Mouse (Mus musculus) B cell, adult (primary cell): Measurements from ENCODE around the gene Pou4f2. TPM values are rescaled to one million over a fixed set of nuclear protein-coding genes. Genes with fewer than 3 reads are reported as not detected.

Experiments used
- total RNA-seq: library from RNA; stranded (reverse); gene quantifications from 4 replicates; pipeline ENCODE4 v1.2.4, GENCODE M21; 2023; ENCODE audit not compliant: inconsistent age

The Pou4f2 gene
- total RNA-seq: not detected in 4 replicates

GRCm38 (mm10) chr8:78436071-78436651 is at the start of gene Pou4f2:
Pou4f2 (minus strand) TSS chr8:78436645.

Other genes with a start within 250 kb of the Pou4f2 start
- gene Ttc29, start 223.3 kb downstream of the Pou4f2 start, total RNA-seq: not detected in 4 replicates
- 92.3 to 98.8 TPM (median 95.9 TPM) in 4 replicates for gene Rbmxl1, start 72.3 kb upstream of the Pou4f2 start, total RNA-seq
- gene Slc10a7, start 72.7 kb upstream of the Pou4f2 start, total RNA-seq: 30.6 to 35.9 TPM (median 31.4 TPM) in 4 replicates